Mouse (Mus musculus) intestine, embryonic 15.5 days (tissue): Measurements from ENCODE around the gene Rad50. TPM values are rescaled to one million over a fixed set of nuclear protein-coding genes. Genes with fewer than 3 reads are reported as not detected.

Experiments
- ATAC-seq: fragments of 200-750 bp; cut with Nextera tagmentation; 2 replicates; pipeline ENCODE4 v1.8.0; 2017; ENCODE audit warnings: moderate TSS enrichment, moderate library complexity
- H3K27ac ChIP-seq: fragments of 300-500 bp; sonication (generic); 2 replicates; pipeline ENCODE4 v1.5.1; 2015; ENCODE audit warnings: mild to moderate bottlenecking, inconsistent platforms
- H3K27me3 ChIP-seq: fragments of 300-500 bp; sonication (generic); replicated peaks from 2 replicates; pipeline ENCODE4 v1.6.1; 2015; ENCODE audit warnings: inconsistent platforms
- H3K36me3 ChIP-seq: fragments of 300-500 bp; sonication (generic); 2 replicates; pipeline ENCODE4 v1.6.1; 2015; ENCODE audit warnings: inconsistent platforms
- H3K4me1 ChIP-seq: fragments of 300-500 bp; sonication (generic); replicated peaks from 2 replicates; pipeline ENCODE4 v1.6.1; 2015; ENCODE audit warnings: inconsistent platforms
- H3K4me2 ChIP-seq: fragments of 300-500 bp; sonication (generic); replicated peaks from 2 replicates; pipeline ENCODE4 v1.6.1; 2015; ENCODE audit warnings: mild to moderate bottlenecking, inconsistent platforms
- H3K4me3 ChIP-seq: fragments of 300-500 bp; sonication (generic); replicated peaks from 2 replicates; pipeline ENCODE4 v1.5.1; 2015; ENCODE audit warnings: inconsistent platforms
- H3K9ac ChIP-seq: fragments of 300-500 bp; sonication (generic); 2 replicates; pipeline ENCODE4 v1.6.1; 2015; ENCODE audit warnings: inconsistent platforms
- H3K9me3 ChIP-seq: fragments of 300-500 bp; sonication (generic); 2 replicates; pipeline ENCODE4 v1.6.1; 2016; ENCODE audit warnings: inconsistent platforms
- WGBS: fragments of 180-500 bp; shearing (Covaris S2); methylation state at CpG from one replicate; pipeline ENCODE4 v1.1.7; 2015; 5-methylcytosine and 5-hydroxymethylcytosine counted together
- polyA plus RNA-seq: library from polyadenylated mRNA; unstranded; fragments of >200 nt; fragmentation: Nextera tagmentation; extraction: Ambion mirVana; gene quantifications from 2 replicates; pipeline ENCODE4 v1.2.1, GENCODE M21; 2015

Rad50 gene
- polyA plus RNA-seq, 1 experiment from 2014 or later, result 35.4 TPM

DNA sequence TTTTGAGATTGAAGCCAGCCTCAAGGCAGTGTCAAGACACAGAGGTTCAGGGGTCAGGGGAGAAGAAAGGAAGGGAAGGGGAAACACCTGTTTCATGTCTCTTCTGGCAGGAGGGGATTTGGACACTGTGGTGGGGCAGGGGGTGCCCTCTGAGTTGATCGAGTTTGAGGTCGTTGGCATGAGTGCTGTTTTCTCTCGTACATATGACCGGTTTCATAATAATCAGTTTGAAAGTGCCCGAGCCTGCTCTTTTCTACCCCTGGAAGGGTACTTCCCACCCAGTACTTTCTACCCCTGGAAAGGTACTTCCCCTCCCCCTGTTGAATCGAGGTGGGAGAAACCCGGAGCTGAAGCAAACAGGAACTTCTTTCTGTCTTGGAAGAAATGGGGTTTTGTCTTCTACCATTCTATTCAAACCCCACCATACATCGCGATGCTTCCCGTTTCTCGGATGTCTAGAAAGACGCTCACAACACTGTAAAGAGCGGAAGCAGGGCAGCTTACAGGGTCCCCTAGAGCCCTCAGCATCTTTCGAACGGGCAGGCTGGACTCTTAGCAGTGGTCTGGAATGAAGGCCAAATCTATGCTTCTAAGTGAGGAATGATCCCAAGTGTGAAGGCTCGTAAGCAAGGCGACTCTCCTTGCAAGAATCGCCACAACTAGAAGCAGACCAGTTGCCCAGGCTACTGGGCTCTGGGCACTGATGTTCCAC is 28.0 kb upstream of the Rad50 start:
- no peaks in the 10 kb centered on the region for H3K36me3 ChIP-seq
- no peaks in the 10 kb centered on the region; the same call in 1 of the 2 replicates for H3K4me1 ChIP-seq
- peak overlapping the region; percentile 55; the same call in 1 of the 2 replicates for H3K4me2 ChIP-seq
- H3K27me3 ChIP-seq, result no peaks in the 10 kb centered on the region
- H3K9me3 ChIP-seq, result no peaks in the 10 kb centered on the region
- no peak for ATAC-seq
- WGBS, result 70% methylated on average over 18 of the region's 18 CpGs
- H3K4me3 ChIP-seq, result no peak overlapping the region
- H3K9ac ChIP-seq, result no peak overlapping the region
- no peak overlapping the region for H3K27ac ChIP-seq

DNA sequence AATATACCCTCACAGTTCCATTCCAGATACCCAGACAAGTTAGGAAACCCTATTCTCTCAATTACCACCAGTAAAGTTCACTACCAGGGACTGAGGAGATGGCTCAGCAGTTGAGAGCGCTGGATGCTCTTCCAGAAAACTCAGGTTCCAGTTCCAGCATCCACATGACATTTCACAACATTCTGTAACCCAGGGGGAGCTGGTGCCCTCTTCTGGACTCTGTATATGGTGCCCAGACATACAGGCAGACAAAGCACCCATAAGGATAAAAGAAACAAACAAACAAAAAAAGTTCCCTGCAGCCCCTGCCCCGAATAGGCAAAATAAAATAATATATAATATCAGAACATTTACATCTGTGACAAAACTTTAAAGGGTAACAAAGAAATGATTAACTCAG is 27.3 kb upstream of the Rad50 start:
- H3K36me3 ChIP-seq, result no peaks in the 10 kb centered on the region
- no peaks in the 10 kb centered on the region for H3K9me3 ChIP-seq
- WGBS, result 91% methylated on average over 2 of the region's 2 CpGs
- H3K27me3 ChIP-seq, result no peaks in the 10 kb centered on the region
- no peak for ATAC-seq
- no peak overlapping the region for H3K4me3 ChIP-seq
- H3K4me2 ChIP-seq, result no peak overlapping the region
- H3K9ac ChIP-seq, result no peak overlapping the region
- H3K4me1 ChIP-seq, result no peaks in the 10 kb centered on the region; the same call in 1 of the 2 replicates
- no peak overlapping the region for H3K27ac ChIP-seq

DNA sequence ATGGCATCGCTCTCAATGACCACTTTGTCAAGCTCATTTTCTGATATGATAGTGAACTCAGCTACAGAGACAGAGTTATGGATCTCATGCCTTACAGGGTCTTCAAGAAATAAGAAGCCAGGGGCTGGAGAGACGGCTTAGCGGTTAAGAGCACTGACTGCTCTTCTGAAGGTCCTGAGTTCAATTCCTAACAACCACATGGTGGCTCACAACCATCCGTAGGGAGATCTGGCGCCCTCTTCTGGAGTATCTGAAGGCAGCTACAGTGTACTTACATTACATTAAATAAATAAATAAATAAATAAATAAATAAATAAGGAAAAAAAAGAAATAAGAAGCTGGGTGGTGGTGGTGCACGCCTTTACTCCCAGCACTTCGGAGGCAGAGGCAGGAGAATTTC is 26.7 kb upstream of the Rad50 start:
- Histone ChIP-seq H3K9me3 (no peaks in the 10 kb centered on the region), H3K27ac (no peak overlapping the region), H3K9ac (no peak overlapping the region), H3K4me3 (no peak overlapping the region), H3K27me3 (no peaks in the 10 kb centered on the region), H3K4me2 (no peak overlapping the region), H3K36me3 (no peaks in the 10 kb centered on the region), H3K4me1 (no peaks in the 10 kb centered on the region; the same call in 1 of the 2 replicates)
- no peak for ATAC-seq
- 89% methylated on average over 7 of the region's 7 CpGs for WGBS

DNA sequence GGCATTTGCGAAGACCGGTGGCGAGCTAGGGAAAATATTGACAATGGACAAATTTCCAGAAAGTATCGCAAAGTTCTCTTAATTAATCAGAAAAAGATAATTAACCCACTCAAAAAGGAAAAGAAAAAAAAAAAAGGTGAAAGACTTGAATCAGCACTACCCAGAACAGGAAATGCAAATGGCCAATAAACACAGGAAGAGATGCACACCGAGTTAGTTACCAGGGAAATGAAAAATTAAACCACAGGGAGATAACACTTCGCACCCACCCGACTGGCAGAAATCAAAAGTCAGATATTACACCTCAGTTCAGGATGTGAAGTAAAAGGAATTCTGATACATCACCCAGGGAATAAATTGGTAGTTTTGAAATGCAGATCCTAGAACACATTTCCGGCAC is 25.1 kb upstream of the Rad50 start:
- no peaks in the 10 kb centered on the region for H3K27me3 ChIP-seq
- WGBS, result 88% methylated on average over 8 of the region's 8 CpGs
- H3K9me3 ChIP-seq, result no peaks in the 10 kb centered on the region
- no peak overlapping the region for H3K4me3 ChIP-seq
- H3K4me2 ChIP-seq, result no peak overlapping the region
- H3K27ac ChIP-seq, result no peak overlapping the region
- no peak for ATAC-seq
- H3K4me1 ChIP-seq, result no peaks in the 10 kb centered on the region; the same call in 1 of the 2 replicates
- H3K36me3 ChIP-seq, result no peaks in the 10 kb centered on the region
- H3K9ac ChIP-seq, result no peak overlapping the region

DNA sequence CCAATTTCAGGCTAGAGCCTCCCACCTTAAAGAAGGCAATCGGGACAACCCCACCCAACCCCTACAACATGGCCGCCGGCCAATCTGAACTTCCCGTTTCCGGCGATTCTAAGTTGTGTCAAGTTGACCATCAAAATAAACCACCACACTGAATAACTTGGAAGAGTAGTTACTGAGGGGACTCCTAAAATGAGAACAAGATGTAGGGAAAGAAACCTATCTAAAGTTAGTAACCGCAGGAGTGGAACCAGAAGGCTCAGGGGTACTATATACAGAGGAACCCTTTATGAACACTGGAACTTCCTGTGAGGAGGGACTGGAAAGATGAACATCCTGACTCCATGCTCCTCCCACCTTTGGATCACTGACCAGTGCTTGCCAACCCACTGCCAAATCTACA is 24.3 kb upstream of the Rad50 start:
- WGBS, result 97% methylated on average over 7 of the region's 7 CpGs
- ATAC-seq, result no peak
- Histone ChIP-seq H3K4me2 (no peak overlapping the region), H3K27ac (no peak overlapping the region), H3K36me3 (no peaks in the 10 kb centered on the region), H3K4me1 (no peaks in the 10 kb centered on the region; the same call in 1 of the 2 replicates), H3K9me3 (no peaks in the 10 kb centered on the region), H3K4me3 (no peak overlapping the region), H3K27me3 (no peaks in the 10 kb centered on the region), H3K9ac (no peak overlapping the region)

DNA sequence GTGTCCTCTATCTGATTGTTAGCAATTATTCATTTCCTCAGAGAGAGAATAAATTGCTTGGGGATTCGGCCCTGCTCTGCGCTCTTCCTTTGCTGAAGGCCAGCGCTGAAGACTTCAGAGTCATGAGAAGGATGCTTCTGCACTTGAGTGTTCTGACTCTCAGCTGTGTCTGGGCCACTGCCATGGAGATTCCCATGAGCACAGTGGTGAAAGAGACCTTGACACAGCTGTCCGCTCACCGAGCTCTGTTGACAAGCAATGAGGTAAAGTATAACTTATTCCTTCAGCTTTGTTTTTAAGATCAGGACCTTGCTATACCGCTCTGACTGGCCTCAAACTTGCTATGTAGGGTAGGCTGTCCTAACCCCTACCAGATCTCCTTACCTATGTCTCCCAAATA is 13.6 kb upstream of the Rad50 start, which contains the start of gene Il5:
Il5 (plus strand) TSS at position 80 of the 400 bp plus-strand sequence.
- Histone ChIP-seq H3K9me3 (no peaks in the 10 kb centered on the region), H3K27ac (no peak within 1 kb of the TSS), H3K4me3 (no peak within 1 kb of the TSS), H3K4me1 (no peaks in the 10 kb centered on the region), H3K9ac (no peak within 1 kb of the TSS), H3K4me2 (no peak within 1 kb of the TSS), H3K36me3 (no peaks in the 10 kb centered on the region), H3K27me3 (no peaks in the 10 kb centered on the region)
- WGBS, result 81% methylated on average over 6 of the region's 6 CpGs
- no peak for ATAC-seq

DNA sequence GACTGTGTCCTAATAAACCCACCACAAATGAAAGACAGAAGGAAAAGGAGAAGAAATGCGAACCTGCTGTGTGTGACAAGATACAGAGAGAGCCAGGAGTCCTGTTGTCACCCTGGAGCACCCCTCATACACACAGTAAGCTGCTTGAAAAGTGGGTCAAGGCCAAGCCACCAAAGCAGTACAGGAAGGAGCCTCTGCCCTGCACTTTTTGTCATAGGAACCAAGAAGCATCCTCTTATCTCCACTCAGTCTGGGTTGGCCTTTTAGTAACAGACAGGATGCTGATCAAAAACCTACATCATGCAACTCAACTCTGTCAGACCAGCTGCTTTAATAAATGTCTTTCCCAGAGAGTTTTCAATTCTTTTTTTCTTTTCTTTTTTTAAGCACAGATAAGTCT is 12.6 kb upstream of the Rad50 start:
- Histone ChIP-seq H3K27ac (no peak overlapping the region), H3K36me3 (no peaks in the 10 kb centered on the region), H3K4me2 (no peak overlapping the region), H3K4me1 (no peaks in the 10 kb centered on the region), H3K4me3 (no peak overlapping the region), H3K9ac (no peak overlapping the region), H3K9me3 (no peaks in the 10 kb centered on the region), H3K27me3 (no peaks in the 10 kb centered on the region; the same call in 1 of the 2 replicates)
- WGBS, result 85% methylated on average over 1 of the region's 1 CpGs
- no peak for ATAC-seq

DNA sequence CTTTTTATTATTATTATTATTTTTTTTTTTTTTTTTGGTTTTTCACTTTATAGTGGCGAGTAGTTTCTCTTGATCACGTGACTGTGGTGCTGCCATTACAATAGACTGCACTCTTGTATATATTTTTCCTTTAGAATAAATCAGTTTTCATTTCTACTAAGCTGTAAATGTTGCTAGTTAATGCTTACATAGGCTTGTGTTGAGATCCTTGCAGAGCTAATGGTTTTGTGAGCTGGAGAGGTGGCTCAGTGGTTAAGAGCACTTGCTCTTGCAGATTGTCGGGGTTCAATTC is 545 bp upstream of the Rad50 start:
- WGBS, result 75% methylated on average over 3 of the region's 3 CpGs
- H3K36me3 ChIP-seq, result peaks cover 5% of the 10 kb centered on the region; the same call in 1 of the 2 replicates
- peak overlapping the region; percentile 58 for H3K4me3 ChIP-seq
- H3K9ac ChIP-seq, result no peak overlapping the region
- H3K27me3 ChIP-seq, result no peaks in the 10 kb centered on the region
- no peaks in the 10 kb centered on the region for H3K9me3 ChIP-seq
- no peaks in the 10 kb centered on the region; the same call in 1 of the 2 replicates for H3K4me1 ChIP-seq
- peak overlapping the region; percentile 81 for H3K4me2 ChIP-seq
- ATAC-seq, result no peak
- H3K27ac ChIP-seq, result 0 out of 2 replicates have a peak overlapping the region, but pooled peaks have one; percentile 92

DNA sequence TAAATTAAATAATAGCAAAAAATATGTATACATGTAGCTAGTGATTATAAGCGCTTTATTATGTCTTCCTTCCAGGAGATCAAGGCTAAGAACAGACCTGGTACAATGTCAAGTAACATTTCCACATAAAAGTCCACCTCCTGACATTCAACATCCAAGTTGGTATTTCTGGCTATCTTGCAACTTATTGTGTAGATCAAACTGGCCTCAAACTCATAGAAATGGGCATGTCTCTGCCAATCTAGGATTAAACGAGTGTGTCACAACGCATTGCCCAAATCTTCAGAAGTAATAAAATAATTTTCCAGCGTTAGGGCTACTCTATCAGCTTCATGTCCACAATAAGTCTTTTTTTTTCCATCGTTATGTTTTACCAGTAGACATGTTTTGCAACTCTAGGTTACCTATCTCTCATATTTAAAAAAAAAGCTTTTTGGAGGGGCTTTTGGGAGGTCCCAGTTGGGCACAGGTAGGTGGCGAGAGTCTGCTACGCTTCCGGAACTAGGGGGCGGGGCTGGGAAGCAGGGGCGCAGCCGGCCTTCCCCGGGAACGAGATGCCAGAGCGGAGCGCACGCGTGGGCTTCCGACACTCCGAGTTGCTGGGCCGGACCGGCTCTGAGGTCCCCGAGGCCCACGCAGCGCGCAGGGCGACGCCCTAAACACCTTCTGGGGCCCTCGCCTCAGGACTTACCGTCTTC is 734 bp downstream of the Rad50 start:
- Histone ChIP-seq H3K27ac (peak overlapping the region; percentile 92), H3K9ac (peak overlapping the region; percentile 83), H3K4me1 (no peaks in the 10 kb centered on the region; the same call in 1 of the 2 replicates), H3K4me2 (peak overlapping the region; percentile 81), H3K4me3 (peak overlapping the region; percentile 58), H3K27me3 (no peaks in the 10 kb centered on the region), H3K9me3 (no peaks in the 10 kb centered on the region), H3K36me3 (peaks cover 6% of the 10 kb centered on the region; the same call in 1 of the 2 replicates)
- ATAC-seq, result peak; percentile 80
- WGBS, result 6% methylated on average over 29 of the region's 29 CpGs

DNA sequence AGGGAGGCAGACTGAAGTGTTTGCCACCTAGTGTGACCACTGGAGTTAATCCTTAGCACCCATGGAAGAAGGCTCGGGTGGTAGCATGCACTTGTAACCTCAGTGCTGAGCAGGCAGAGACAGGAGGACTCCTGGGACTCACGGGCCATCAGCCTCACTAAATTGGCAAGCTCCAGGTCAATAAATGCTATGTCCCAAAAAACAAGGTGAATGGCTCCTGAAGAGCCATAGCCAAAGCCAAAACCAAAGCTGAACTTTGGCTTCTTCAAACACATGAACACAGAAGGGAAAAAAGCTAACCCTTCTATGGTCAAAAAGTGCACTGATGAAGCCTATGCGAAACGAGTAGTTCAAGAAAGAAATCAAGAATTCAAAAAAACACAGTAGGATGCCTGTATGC is 7.8 kb downstream of the Rad50 start:
- Histone ChIP-seq H3K27me3 (no peaks in the 10 kb centered on the region), H3K9ac (no peak overlapping the region), H3K4me3 (no peak overlapping the region), H3K36me3 (peaks cover 16% of the 10 kb centered on the region; the same call in 1 of the 2 replicates), H3K4me1 (no peaks in the 10 kb centered on the region), H3K9me3 (no peaks in the 10 kb centered on the region), H3K4me2 (no peak overlapping the region), H3K27ac (no peak overlapping the region)
- no peak for ATAC-seq
- 92% methylated on average over 4 of the region's 4 CpGs for WGBS

DNA sequence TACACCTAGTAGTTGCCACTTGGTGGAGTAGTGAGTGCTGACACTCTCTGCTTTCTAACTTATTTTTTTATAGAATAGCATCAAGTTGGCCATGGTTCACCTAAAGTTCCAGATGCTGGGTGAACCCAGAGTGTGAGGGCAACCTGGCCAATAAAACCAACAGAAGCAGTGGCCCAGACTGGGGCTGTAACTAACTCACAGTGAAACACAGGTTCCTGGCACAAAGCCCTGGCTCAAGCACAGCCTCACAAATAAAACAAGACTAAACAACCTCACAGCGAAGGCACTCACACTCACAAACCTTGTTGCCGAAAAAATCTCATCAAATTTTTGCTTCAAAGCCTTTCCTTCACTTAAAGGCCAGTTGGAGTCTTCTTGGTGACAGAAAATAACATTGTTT is 8.6 kb downstream of the Rad50 start:
- Histone ChIP-seq H3K4me1 (no peaks in the 10 kb centered on the region), H3K4me2 (no peak overlapping the region), H3K9me3 (no peaks in the 10 kb centered on the region), H3K36me3 (peaks cover 12% of the 10 kb centered on the region; the same call in 1 of the 2 replicates), H3K4me3 (no peak overlapping the region), H3K27me3 (no peaks in the 10 kb centered on the region), H3K9ac (no peak overlapping the region), H3K27ac (no peak overlapping the region)
- 90% methylated on average over 2 of the region's 2 CpGs for WGBS
- ATAC-seq, result no peak

DNA sequence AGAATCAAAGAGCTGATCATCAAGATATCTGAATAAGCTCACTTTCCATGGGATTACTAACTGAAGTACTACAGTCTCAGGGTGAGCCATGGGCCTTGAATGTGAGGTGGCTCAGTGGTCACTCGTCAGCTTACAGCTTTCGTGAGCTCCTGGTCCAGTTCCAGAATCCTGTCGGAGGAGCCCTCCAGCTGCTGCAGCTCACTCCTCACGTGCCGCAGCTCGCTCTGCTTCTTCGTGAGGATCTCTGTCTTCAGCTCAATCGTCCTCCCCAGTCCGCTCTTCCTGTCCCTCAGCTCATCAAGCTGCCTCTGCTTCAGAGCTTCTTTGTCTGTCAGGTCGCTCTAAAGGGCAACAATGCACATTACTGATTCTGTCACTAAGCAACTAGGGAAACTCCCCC is 15.1 kb downstream of the Rad50 start:
- Histone ChIP-seq H3K9me3 (no peaks in the 10 kb centered on the region), H3K9ac (no peak overlapping the region), H3K4me3 (no peak overlapping the region), H3K4me1 (no peaks in the 10 kb centered on the region), H3K4me2 (no peak overlapping the region), H3K27me3 (no peaks in the 10 kb centered on the region), H3K27ac (no peak overlapping the region), H3K36me3 (peaks cover 12% of the 10 kb centered on the region)
- no peak for ATAC-seq
- 67% methylated on average over 10 of the region's 10 CpGs for whole genome bisulfite sequencing
